Mouse (Mus musculus) retina, postnatal 1 day (tissue): ENCODE results near the gene Ckap5.

Source experiments
- DNase-seq: peaks from one replicate; pipeline ENCODE4 v3.0.0-alpha.2; 2012

Gene Ckap5

DNA sequence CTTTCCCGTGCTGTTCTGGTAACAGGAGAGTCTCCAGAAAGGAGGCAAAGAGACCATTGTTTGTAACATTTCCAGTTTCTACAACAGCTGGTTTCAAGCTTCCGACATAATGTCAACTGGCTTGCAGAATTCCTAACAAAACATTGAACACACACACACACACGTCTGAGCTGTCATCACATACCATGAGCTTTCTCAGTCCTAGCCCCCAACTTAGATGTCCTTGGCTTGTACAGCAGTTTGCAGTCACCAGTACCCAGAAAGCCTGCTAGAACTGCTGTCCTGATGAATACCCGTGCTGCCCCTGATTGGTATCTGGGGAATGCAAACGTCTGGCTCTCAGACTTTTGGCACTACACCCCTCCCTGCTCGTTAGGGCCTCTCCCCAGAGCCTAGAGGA, 129.3 kb downstream of the Ckap5 start:
- DNase-seq: no peak

DNA sequence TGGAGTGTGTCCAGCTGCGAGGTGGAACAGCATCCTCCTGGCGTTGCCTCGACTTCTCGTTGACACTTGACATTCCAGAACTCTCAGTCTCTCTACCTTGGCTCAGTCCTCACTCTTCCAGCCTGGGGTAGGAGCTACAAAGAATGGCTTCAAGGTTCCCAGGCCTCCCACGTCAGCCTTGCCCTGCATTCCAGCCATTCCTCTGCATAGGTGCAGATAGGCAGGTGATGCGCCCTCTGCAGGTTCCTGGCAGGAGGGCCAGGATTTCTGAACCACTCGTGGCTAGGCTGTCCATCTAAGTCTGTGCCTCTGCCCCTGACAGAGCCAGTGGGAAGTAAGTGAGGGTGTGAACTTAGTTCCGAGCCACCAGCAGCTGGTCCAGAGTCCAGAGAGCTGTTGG, 130.2 kb downstream of the Ckap5 start:
- no peak for DNase-seq

DNA sequence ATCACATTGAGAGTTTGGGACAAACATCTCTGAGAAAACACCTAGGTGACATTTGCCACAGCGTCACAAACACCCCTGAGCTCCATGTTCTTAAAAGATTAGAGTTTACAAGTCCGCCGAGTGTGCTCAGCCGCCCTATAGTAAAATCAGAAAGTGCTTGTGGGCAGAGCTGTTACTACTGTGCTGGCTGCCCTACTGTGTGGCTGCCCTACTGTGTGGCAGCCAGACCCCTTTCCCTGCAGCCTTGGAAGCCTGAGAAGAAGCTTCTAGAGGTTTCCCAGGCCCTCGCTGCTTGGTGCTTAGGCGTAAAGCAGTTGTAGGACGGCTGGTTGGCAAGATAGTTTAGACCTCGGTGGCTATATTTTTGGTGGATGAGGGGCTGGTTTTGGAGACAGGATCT, 133.1 kb downstream of the Ckap5 start:
- no peak for DNase-seq

DNA sequence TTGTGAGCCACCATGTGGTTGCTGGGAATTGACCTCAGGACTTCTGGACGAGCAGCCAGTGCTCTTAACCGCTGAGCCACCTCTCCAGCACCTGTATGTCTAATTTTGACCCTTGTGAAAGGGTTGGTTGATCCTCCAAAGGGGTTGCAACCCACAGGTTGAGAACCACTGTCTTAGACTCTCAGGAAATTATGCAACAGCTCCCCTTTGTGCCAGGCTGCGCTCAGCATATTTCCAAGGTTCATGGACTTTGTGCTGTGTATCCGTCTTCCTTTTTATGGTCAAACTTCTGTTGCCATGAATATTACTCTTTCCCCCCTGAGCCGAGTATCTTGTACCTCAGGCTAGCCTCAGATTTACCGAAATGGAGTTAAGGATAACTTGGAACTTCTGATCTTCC, 134.4 kb downstream of the Ckap5 start:
- no peak for DNase-seq

DNA sequence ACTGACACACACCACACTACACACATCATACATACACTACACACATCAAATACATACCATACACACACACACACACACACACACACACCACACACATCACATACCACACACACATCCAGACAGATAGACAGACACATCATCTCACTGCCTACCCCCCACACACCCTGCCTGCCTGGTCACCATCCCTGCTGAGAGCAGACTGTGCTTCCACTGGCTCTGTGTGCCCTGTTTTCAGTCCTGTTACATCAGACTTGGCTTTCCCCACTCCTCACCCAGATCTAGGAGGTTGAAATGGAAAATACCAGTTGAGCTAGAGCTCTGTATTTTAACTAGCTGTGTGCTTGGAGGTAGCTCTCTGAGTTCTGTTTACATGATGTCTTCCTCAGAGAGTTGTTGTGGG, 138.2 kb downstream of the Ckap5 start:
- DNase-seq: no peak

DNA sequence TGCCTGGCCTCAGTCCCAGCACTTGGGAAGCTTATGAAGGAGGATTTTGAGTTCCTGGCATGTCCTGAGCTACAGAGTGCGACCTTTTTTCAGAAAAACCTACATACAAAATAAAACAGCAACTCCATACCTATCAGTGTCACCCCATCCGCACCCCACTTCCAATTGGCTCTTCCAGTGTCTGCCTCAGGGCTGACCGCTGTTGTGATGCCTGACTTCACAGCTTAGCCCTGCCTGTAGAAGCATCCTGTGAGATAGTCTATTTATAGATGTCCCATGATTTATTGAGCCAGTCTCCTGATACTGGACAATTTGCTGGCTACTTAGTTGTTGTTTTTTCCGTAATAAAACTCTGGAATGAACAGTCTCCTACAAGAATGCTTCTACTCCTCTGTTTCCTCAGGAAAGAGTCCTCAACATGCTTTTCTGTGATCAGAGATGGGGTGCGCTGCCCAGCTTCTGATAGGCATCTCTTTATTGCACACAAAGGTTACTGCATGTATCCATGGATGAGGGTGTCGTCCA, 139.9 kb downstream of the Ckap5 start:
- DNase-seq: no peak

DNA sequence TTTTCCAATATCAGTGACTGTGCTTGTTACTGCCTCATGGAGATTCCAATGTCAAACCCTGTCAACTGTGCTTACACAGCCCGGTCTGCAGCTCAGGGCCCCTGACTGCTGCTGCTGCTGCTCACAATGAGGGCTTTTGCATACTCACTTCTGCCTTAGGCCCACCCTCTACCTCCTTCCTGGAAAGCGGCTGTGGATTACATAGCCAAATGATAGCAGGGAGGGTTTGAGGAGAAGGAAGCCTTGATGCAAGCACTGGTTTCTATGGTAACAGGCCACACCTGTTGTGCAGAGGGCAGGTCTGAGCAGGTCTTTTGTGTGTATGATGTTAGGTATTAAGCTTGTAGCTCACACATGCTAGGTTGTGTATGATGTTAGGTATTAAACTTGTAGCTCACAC, 141.2 kb downstream of the Ckap5 start:
- DNase-seq: no peak

DNA sequence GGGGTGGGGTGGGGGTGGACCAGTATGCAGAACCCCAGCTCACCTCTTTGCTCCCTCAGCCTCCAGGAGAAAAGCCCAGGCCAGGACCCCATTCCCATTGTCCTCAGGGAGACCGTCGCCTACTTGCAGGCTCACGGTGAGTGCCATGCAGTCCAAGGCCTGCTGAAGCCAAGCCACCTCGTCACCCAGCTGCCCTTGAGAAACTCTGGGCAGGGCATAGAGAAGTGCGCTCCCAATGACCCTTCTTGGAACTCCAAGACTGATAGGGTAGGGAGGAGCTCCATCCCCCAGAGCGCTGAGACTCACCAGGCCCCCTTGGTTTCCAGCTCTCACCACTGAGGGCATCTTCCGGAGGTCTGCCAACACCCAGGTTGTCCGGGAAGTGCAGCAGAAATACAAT, 142.8 kb downstream of the Ckap5 start:
- no peak for DNase-seq

DNA sequence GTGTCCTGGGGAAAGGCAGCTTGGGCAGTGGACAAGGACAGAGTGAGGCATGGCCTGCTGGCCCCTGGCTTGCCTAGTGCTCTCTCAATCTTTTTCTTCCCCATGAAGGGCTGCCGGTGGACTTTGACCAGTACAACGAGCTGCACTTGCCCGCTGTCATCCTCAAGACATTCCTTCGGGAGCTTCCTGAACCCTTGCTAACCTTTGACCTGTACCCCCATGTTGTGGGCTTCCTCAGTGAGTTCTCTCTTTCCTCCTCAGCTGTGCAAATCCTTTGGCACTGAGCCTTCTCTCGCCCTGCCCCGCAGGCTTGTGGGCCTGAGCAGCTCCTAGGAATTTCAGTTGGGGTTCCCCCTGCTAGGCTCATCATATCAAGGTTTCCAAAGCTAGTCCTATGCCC, 143.5 kb downstream of the Ckap5 start:
- no peak for DNase-seq
